Mouse (Mus musculus) liver, embryonic 11.5 days (tissue): ENCODE measurements around the gene Olfr1532-ps1. TPM values are rescaled to one million over a fixed set of nuclear protein-coding genes. Genes with fewer than 3 reads are reported as not detected.
"Not testable (repeated sequence)": the region's sequence is repeated elsewhere in the genome, so short reads cannot be mapped to it uniquely, and the experiment has no call there.

ENCODE experiments used
- ATAC-seq: fragments of 200-750 bp; cut with Nextera tagmentation; replicated peaks from 2 replicates; pipeline ENCODE4 v1.8.0; 2017; ENCODE audit warnings: moderate number of reproducible peaks, mild to moderate bottlenecking, moderate TSS enrichment, moderate library complexity; ENCODE audit not compliant: low FRiP score
- DNase-seq: peaks from one replicate; pipeline ENCODE4 v3.0.0-alpha.2; 2017; ENCODE audit warnings: low spot score
- H3K27ac ChIP-seq: fragments of 300-500 bp; sonication (generic); 2 replicates; pipeline ENCODE4 v1.5.1; 2014; ENCODE audit warnings: mild to moderate bottlenecking, low read depth, low read length, control low read depth
- H3K27me3 ChIP-seq: fragments of 300-500 bp; sonication (generic); replicated peaks from 2 replicates; pipeline ENCODE4 v1.6.1; 2014; ENCODE audit warnings: low read length, mixed read lengths; ENCODE audit not compliant: control insufficient read depth, insufficient read depth
- H3K36me3 ChIP-seq: fragments of 300-500 bp; sonication (generic); 2 replicates; pipeline ENCODE4 v1.6.1; 2014; ENCODE audit warnings: mild to moderate bottlenecking, low read length, moderate library complexity, mixed read lengths; ENCODE audit not compliant: control insufficient read depth, insufficient read depth
- H3K4me1 ChIP-seq: fragments of 300-500 bp; sonication (generic); replicated peaks from 2 replicates; pipeline ENCODE4 v1.6.1; 2014; ENCODE audit warnings: low read length, mixed read lengths; ENCODE audit not compliant: control insufficient read depth, insufficient read depth
- H3K4me2 ChIP-seq: fragments of 300-500 bp; sonication (generic); 2 replicates; pipeline ENCODE4 v1.6.1; 2014; ENCODE audit warnings: mild to moderate bottlenecking, control low read depth, moderate library complexity
- H3K4me3 ChIP-seq: fragments of 300-500 bp; sonication (generic); 2 replicates; pipeline ENCODE4 v1.5.1; 2014; ENCODE audit warnings: low read depth, low read length, control low read depth
- H3K9ac ChIP-seq: fragments of 300-500 bp; sonication (generic); 2 replicates; pipeline ENCODE4 v1.6.1; 2014; ENCODE audit warnings: low read depth, low read length, control low read depth
- H3K9me3 ChIP-seq: fragments of 300-500 bp; sonication (generic); 2 replicates; pipeline ENCODE4 v1.6.1; 2016; ENCODE audit warnings: low read length, inconsistent platforms, mixed read lengths; ENCODE audit not compliant: control insufficient read depth
- WGBS: fragments of 180-500 bp; shearing (Covaris S2); extraction: QIAGEN DNeasy Blood & Tissue Kit; methylation state at CpG from one replicate; pipeline ENCODE4 v1.1.7; 2014; 5-methylcytosine and 5-hydroxymethylcytosine counted together
- polyA plus RNA-seq: library from polyadenylated mRNA; unstranded; fragments of >200 nt; fragmentation: Nextera tagmentation; extraction: Ambion mirVana; gene quantifications from 2 replicates; pipeline ENCODE4 v1.2.1, GENCODE M21; 2014

The Olfr1532-ps1 gene
- polyA plus RNA-seq = not detected in 2 replicates

DNA sequence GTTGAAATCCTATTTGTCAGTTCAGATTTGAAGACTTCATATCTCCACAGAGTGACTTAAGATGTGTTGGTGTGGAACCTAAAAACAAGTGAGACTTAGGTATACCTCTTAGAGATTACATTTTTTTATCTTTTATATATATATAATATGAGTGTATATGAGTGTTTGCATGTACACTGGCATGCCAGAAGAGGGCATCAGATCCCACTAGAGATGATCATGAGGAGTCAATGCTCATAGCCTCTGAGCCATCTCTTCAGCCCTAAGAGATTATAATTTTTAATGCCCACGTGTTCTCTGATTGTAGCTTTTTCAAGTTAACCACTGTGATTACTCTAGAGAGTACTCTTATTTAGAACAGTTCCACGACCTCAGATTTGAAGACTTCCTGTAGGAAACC, at the start of gene Olfr1532-ps1:
Gene Olfr1532-ps1, plus strand, starts transcription at position 326 of the 400 bp plus-strand sequence.
- WGBS = 57% methylated on average over 2 of the region's 2 CpGs
- H3K27me3 ChIP-seq = no peaks in the 10 kb centered on the region

DNA sequence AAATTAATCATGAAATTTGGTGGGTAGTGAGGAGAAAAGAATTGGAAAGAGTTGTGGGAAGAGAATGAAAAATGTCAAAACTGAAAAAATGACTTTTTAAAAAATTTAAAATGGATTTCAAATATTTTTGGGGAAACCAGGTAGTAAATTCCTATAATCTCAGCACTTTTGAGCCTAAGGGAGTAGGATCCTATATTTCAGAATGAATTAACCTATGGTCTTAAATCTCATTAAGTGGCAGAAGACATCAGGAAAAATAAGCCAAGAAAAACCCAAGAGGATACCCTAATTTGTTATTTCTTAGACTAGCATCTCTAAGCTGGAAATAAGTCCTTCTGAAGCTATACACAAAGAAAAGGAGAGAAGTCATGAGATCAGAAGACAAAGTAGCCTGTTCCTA, 44.9 kb upstream of the Olfr1532-ps1 start, which contains the start of gene Olfr704:
Gene Olfr704, plus strand, starts transcription at position 301 of the 400 bp plus-strand sequence.
- ATAC-seq (no peak), DNase-seq (no peak)
- no peak within 1 kb of the TSS for H3K4me3 ChIP-seq
- H3K9ac ChIP-seq = no peak within 1 kb of the TSS
- no peaks in the 10 kb centered on the region for H3K9me3 ChIP-seq
- H3K27me3 ChIP-seq = no peaks in the 10 kb centered on the region
- H3K4me1 ChIP-seq = no peaks in the 10 kb centered on the region
- no peak within 1 kb of the TSS for H3K4me2 ChIP-seq
- H3K27ac ChIP-seq = no peak within 1 kb of the TSS
- H3K36me3 ChIP-seq = no peaks in the 10 kb centered on the region

More for the DNA sequence above, at the start of gene Olfr1532-ps1:
- H3K4me1 ChIP-seq = no peaks in the 10 kb centered on the region
- ATAC-seq (no peak), DNase-seq (no peak)
- no peak within 1 kb of the TSS for H3K9ac ChIP-seq
- H3K4me2 ChIP-seq = no peak within 1 kb of the TSS
- H3K36me3 ChIP-seq = no peaks in the 10 kb centered on the region
- no peak within 1 kb of the TSS for H3K27ac ChIP-seq
- no peaks in the 10 kb centered on the region for H3K9me3 ChIP-seq
- no peak within 1 kb of the TSS for H3K4me3 ChIP-seq

DNA sequence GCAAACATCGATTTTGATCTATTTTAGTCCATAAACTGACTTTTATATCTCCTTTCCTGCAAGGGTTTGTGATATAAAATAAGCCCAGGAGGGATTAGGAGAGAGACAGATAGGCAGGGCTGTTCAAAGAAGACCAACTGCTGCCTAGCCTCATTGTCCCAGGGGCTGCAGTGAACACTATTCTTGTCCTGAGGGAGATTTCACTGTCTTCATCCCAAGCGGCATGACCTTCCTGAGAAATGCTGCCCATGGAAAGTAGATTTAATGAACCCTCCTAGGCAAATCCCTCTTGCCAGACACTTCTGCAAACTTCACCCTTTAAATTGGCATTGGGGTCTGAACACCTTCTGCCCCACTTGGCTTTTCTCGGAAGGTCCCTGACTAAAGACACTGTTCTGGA, 31.0 kb upstream of the Olfr1532-ps1 start, which contains the start of gene Olfr705:
Gene Olfr705, minus strand, starts transcription at position 101 of the 400 bp plus-strand sequence.
- DNase-seq = no peak
- Histone ChIP-seq H3K27ac (no peak within 1 kb of the TSS), H3K4me1 (no peaks in the 10 kb centered on the region), H3K4me3 (no peak within 1 kb of the TSS), H3K9ac (no peak within 1 kb of the TSS), H3K4me2 (no peak within 1 kb of the TSS), H3K27me3 (no peaks in the 10 kb centered on the region), H3K9me3 (no peaks in the 10 kb centered on the region), H3K36me3 (no peaks in the 10 kb centered on the region)
- no peak for ATAC-seq
- WGBS = 68% methylated on average over 3 of the region's 3 CpGs

DNA sequence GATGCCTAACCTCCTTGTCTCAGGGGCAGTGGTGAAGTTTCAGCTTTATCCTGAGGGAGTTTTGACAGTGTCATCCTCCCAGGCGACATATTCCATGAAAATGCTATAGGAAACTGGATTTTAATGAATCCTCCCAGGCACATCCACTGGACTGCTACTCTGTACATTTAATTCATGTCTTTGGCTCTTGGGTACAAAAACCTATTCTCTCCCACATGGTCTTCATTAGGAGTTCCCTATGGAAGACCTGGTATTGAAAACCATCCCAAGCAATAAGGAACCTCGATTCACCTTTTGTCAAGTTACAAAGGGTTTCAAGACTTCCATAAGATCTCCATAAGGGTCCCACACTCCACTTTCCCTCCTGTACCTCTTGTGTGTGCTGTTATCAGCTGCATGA, 19.7 kb upstream of the Olfr1532-ps1 start, which contains the start of gene Olfr706:
Gene Olfr706, minus strand, starts transcription at position 101 of the 400 bp plus-strand sequence.
- Histone ChIP-seq H3K27ac (no peak within 1 kb of the TSS), H3K4me3 (no peak within 1 kb of the TSS), H3K4me1 (no peaks in the 10 kb centered on the region), H3K36me3 (no peaks in the 10 kb centered on the region), H3K27me3 (no peaks in the 10 kb centered on the region), H3K9me3 (no peaks in the 10 kb centered on the region), H3K9ac (no peak within 1 kb of the TSS), H3K4me2 (no peak within 1 kb of the TSS)
- WGBS = 76% methylated on average over 2 of the region's 2 CpGs
- DNase-seq (no peak), ATAC-seq (no peak)

DNA sequence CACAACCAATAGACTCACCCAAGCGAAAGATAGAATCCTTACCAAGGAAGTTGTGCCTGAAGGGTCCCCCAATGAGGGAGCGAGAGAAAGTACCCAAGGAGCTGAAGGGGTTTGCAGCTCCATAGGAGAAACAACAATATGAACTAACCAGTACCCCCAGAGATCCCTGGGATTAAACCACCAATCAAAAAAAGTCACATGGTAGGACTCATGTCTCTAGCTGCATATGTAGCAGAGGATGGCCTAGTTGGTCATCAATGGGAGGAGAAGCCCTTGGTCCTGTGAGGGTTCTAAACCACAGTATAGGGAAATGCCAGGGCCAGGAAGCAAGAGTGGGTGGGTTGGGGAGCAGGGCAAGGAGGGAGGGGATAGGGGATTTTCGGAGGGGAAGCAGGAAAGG, 6.7 kb upstream of the Olfr1532-ps1 start, which contains the start of gene Olfr707:
Gene Olfr707, minus strand, starts transcription at position 101 of the 400 bp plus-strand sequence.
- not testable (repeated sequence) for H3K4me1 ChIP-seq, H3K27ac ChIP-seq, H3K4me2 ChIP-seq, DNase-seq, H3K9ac ChIP-seq, H3K36me3 ChIP-seq, H3K4me3 ChIP-seq, H3K27me3 ChIP-seq, H3K9me3 ChIP-seq, ATAC-seq
- 80% methylated on average over 3 of the region's 3 CpGs for WGBS

DNA sequence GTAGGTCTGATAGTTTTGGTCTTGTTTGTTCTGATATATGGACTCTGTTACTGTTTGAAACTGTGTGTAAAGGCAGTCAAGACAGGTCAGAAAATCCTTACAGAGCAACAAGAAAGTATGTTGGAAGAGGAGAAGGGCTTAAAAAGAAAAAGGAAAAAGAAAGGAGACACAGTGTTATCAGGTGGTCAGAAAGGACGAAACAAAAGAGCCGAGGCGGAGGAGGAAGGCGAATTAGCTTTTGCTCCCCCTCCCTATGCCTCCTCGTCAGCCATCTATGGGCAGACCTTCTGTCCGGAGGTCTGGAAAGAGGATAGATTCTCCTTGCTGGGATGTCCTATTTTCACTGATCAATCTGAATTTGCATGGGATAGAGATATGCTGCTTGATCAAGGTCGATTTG, 13.2 kb downstream of the Olfr1532-ps1 start:
- not testable (repeated sequence) for H3K9me3 ChIP-seq, H3K27ac ChIP-seq, H3K9ac ChIP-seq, DNase-seq, H3K27me3 ChIP-seq, H3K4me1 ChIP-seq, ATAC-seq, H3K4me2 ChIP-seq, H3K36me3 ChIP-seq, H3K4me3 ChIP-seq
- WGBS = 76% methylated on average over 2 of the region's 7 CpGs

DNA sequence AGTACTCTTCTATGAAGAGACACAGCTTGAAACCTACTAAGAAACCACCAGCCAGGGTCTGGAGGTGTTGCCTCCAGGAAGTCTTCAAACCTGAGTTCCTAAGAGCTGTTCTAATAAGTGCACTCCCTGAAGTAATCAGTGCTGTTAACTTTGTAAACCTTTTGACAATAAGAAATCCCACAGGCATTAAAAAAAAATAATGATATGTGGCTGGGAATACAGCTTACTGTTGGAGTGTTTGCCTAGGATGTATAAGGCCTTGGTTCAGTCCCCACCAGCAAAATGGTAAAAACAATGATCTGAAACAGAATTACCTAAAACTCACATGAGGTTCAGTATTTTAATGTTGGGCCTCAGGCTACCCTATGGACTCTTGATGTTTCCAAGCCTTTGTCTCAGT, 24.3 kb downstream of the Olfr1532-ps1 start, which contains the start of gene Olfr709-ps1:
Gene Olfr709-ps1, minus strand, starts transcription at position 101 of the 400 bp plus-strand sequence.
- DNase-seq = no peak
- Histone ChIP-seq H3K4me2 (no peak within 1 kb of the TSS), H3K9ac (no peak within 1 kb of the TSS), H3K36me3 (no peaks in the 10 kb centered on the region), H3K27me3 (no peaks in the 10 kb centered on the region), H3K4me3 (no peak within 1 kb of the TSS), H3K27ac (no peak within 1 kb of the TSS), H3K4me1 (no peaks in the 10 kb centered on the region), H3K9me3 (no peaks in the 10 kb centered on the region)
- no peak for ATAC-seq

DNA sequence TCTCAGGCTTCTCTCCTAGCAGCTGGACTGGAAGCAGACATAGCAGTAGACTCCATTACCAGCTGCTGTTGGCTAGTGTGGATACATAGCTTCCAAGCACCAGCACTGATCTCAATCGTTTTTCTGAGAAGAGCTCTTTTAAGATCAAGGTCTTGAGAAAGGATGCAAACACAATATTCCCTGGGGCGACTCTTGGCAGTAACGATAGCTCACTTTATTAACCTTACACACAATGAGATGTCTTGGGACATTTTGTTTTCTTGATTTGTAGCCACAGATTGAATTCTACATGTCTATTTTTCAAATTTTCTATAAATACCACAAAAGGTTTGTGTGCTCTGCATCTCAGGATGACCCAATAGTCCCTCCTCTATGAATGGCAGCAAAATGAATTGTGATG, 40.4 kb downstream of the Olfr1532-ps1 start, which contains the start of gene Olfr710:
Gene Olfr710, minus strand, starts transcription at position 101 of the 400 bp plus-strand sequence.
- ATAC-seq (no peak), DNase-seq (no peak)
- WGBS = 73% methylated on average over 3 of the region's 3 CpGs
- H3K27me3 ChIP-seq = no peaks in the 10 kb centered on the region
- H3K4me2 ChIP-seq = no peak within 1 kb of the TSS
- no peak within 1 kb of the TSS for H3K9ac ChIP-seq
- no peaks in the 10 kb centered on the region for H3K36me3 ChIP-seq
- H3K4me3 ChIP-seq = no peak within 1 kb of the TSS
- H3K9me3 ChIP-seq = no peaks in the 10 kb centered on the region
- H3K27ac ChIP-seq = no peak within 1 kb of the TSS
- H3K4me1 ChIP-seq = no peaks in the 10 kb centered on the region

DNA sequence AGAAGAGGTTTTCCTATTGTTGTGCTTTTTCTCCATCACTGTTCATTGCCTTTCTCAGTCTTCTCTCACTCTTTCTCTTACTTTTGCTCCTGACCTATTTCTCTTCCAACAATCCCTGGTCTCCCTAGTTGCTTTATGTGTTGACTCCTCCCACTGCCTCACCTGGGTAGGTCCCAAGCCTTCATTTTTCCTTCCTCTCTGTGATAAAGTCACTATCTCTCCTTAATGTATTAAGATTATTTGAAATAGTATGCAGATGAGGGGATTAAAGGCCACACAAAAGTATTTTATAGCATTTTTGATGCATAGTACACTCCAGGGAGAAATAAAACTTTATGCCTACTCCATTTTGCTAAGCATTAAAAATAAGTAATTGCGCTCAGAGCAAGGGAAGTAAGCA, 56.0 kb downstream of the Olfr1532-ps1 start, which contains the start of gene Olfr6:
Gene Olfr6, minus strand, starts transcription at position 101 of the 400 bp plus-strand sequence.
- H3K9me3 ChIP-seq = no peaks in the 10 kb centered on the region
- ATAC-seq (no peak), DNase-seq (no peak)
- no peak within 1 kb of the TSS for H3K9ac ChIP-seq
- no peak within 1 kb of the TSS for H3K27ac ChIP-seq
- no peaks in the 10 kb centered on the region for H3K36me3 ChIP-seq
- H3K4me1 ChIP-seq = no peaks in the 10 kb centered on the region
- no peak within 1 kb of the TSS for H3K4me3 ChIP-seq
- no peaks in the 10 kb centered on the region for H3K27me3 ChIP-seq
- 80% methylated on average over 1 of the region's 1 CpGs for WGBS
- H3K4me2 ChIP-seq = no peak within 1 kb of the TSS
